Mouse (Mus musculus) E14TG2a.4 (cell line): ENCODE data around the gene Kdelc2.

Experiments used
- CTCF ChIP-seq: conservative IDR thresholded peaks from 2 replicates; pipeline ENCODE4 v1.5.1; 2014; ENCODE audit warnings: low read length
- NANOG ChIP-seq: IDR thresholded peaks from 2 replicates; pipeline ENCODE4 v1.6.1; 2014; ENCODE audit warnings: borderline replicate concordance, low read length, mixed read lengths

DNA sequence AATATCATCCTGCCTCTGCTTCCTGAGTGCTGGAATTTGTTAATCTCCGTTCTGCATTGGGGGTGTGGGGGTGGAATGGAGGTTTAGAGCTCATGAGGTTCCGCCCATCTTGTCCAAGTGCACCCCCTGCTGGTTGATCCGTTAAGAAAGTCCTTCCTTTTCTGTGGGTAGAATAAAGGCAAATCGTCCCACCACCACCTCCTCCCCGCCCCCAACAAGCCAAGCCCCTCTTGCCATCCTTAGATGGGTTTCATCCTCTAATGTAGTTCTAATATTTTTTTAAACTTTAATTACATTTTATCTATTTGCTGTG lies 14.5 kb downstream of the Kdelc2 start:
- TF ChIP-seq CTCF (peak; percentile 44), NANOG (no peak)
